Mouse (Mus musculus) limb, embryonic 15.5 days (tissue): ENCODE measurements at regions not wholly inside any gene's neighbourhood (a gene's known extent, or its start where the extent isn't known, plus 50 kb on each side); places are given as distances from the start of the nearest gene placed in this dataset.

Experiments
- ATAC-seq: fragments of 200-750 bp; cut with Nextera tagmentation; 2 replicates; pipeline ENCODE4 v1.8.0; 2017; ENCODE audit warnings: low read depth, moderate TSS enrichment; ENCODE audit not compliant: insufficient number of reproducible peaks, low FRiP score, low TSS enrichment
- H3K27ac ChIP-seq: fragments of 300-500 bp; sonication (generic); 2 replicates; pipeline ENCODE4 v1.5.1; 2015; ENCODE audit warnings: moderate library complexity, mild to moderate bottlenecking, inconsistent platforms
- H3K27me3 ChIP-seq: fragments of 300-500 bp; sonication (generic); 2 replicates; pipeline ENCODE4 v1.6.1; 2015; ENCODE audit warnings: inconsistent platforms
- H3K36me3 ChIP-seq: fragments of 300-500 bp; sonication (generic); 2 replicates; pipeline ENCODE4 v1.6.1; 2015; ENCODE audit warnings: inconsistent platforms
- H3K4me1 ChIP-seq: fragments of 300-500 bp; sonication (generic); 2 replicates; pipeline ENCODE4 v1.6.1; 2015; ENCODE audit warnings: inconsistent platforms
- H3K4me2 ChIP-seq: fragments of 300-500 bp; sonication (generic); 2 replicates; pipeline ENCODE4 v1.6.1; 2015; ENCODE audit warnings: mild to moderate bottlenecking, inconsistent platforms
- H3K4me3 ChIP-seq: fragments of 300-500 bp; sonication (generic); 2 replicates; pipeline ENCODE4 v1.5.1; 2015; ENCODE audit warnings: mild to moderate bottlenecking, inconsistent platforms
- H3K9ac ChIP-seq: fragments of 300-500 bp; sonication (generic); 2 replicates; pipeline ENCODE4 v1.6.1; 2015; ENCODE audit warnings: inconsistent platforms
- H3K9me3 ChIP-seq: fragments of 300-500 bp; sonication (generic); 2 replicates; pipeline ENCODE4 v1.6.1; 2016; ENCODE audit warnings: inconsistent platforms
- WGBS: fragments of 180-500 bp; shearing (Covaris S2); methylation state at CpG from one replicate; pipeline ENCODE4 v1.1.7; 2015; 5-methylcytosine and 5-hydroxymethylcytosine counted together

GRCm38 (mm10) chr9:101807249-101807648 is 54.4 kb upstream of the 9630041A04Rik start:
- no peaks in the 10 kb centered on the region for H3K36me3 ChIP-seq
- WGBS: 46% methylated on average over 4 of the region's 4 CpGs
- no peak overlapping the region for H3K4me2 ChIP-seq
- H3K4me3 ChIP-seq: no peak overlapping the region
- no peak overlapping the region for H3K9ac ChIP-seq
- no peak overlapping the region for H3K27ac ChIP-seq
- no peaks in the 10 kb centered on the region for H3K4me1 ChIP-seq
- no peak for ATAC-seq
- H3K27me3 ChIP-seq: peaks cover 8% of the 10 kb centered on the region; the same call in 1 of the 2 replicates
- H3K9me3 ChIP-seq: no peaks in the 10 kb centered on the region

GRCm38 (mm10) chr9:101796718-101797117 is 64.9 kb upstream of the 9630041A04Rik start:
- Histone ChIP-seq H3K4me1 (no peaks in the 10 kb centered on the region), H3K9me3 (no peaks in the 10 kb centered on the region), H3K27ac (no peak overlapping the region), H3K4me3 (no peak overlapping the region), H3K36me3 (no peaks in the 10 kb centered on the region), H3K4me2 (no peak overlapping the region), H3K9ac (no peak overlapping the region), H3K27me3 (no peaks in the 10 kb centered on the region)
- 61% methylated on average over 1 of the region's 1 CpGs for WGBS
- ATAC-seq: no peak

- Histone ChIP-seq H3K4me1 (no peaks in the 10 kb centered on the region), H3K4me3 (no peak overlapping the region), H3K9me3 (no peaks in the 10 kb centered on the region), H3K27ac (no peak overlapping the region), H3K4me2 (no peak overlapping the region), H3K9ac (no peak overlapping the region), H3K27me3 (no peaks in the 10 kb centered on the region), H3K36me3 (no peaks in the 10 kb centered on the region)
- no peak for ATAC-seq
- WGBS: 74% methylated on average over 4 of the region's 4 CpGs
Observed at GRCm38 (mm10) chr9:101796063-101796462, 65.6 kb upstream of the 9630041A04Rik start.

- H3K4me2 ChIP-seq: no peak overlapping the region
- H3K9me3 ChIP-seq: no peaks in the 10 kb centered on the region
- H3K9ac ChIP-seq: no peak overlapping the region
- no peak for ATAC-seq
- no peaks in the 10 kb centered on the region for H3K36me3 ChIP-seq
- no peak overlapping the region for H3K27ac ChIP-seq
- no peaks in the 10 kb centered on the region for H3K27me3 ChIP-seq
- H3K4me3 ChIP-seq: no peak overlapping the region
- no peaks in the 10 kb centered on the region for H3K4me1 ChIP-seq
- WGBS: 75% methylated on average over 2 of the region's 2 CpGs
Observed at GRCm38 (mm10) chr9:101795436-101795835, 66.2 kb upstream of the 9630041A04Rik start.

- Histone ChIP-seq H3K4me2 (no peak overlapping the region), H3K4me1 (no peaks in the 10 kb centered on the region), H3K9me3 (no peaks in the 10 kb centered on the region), H3K36me3 (no peaks in the 10 kb centered on the region), H3K4me3 (no peak overlapping the region), H3K27ac (no peak overlapping the region), H3K27me3 (no peaks in the 10 kb centered on the region), H3K9ac (no peak overlapping the region)
- 68% methylated on average over 1 of the region's 1 CpGs for WGBS
- no peak for ATAC-seq
Observed at GRCm38 (mm10) chr9:101790936-101791335, 70.7 kb upstream of the 9630041A04Rik start.

GRCm38 (mm10) chr9:101740949-101741605 is 120.6 kb upstream of the 9630041A04Rik start:
- 46% methylated on average over 10 of the region's 10 CpGs for WGBS
- H3K36me3 ChIP-seq: no peaks in the 10 kb centered on the region
- H3K4me1 ChIP-seq: no peaks in the 10 kb centered on the region
- no peak overlapping the region for H3K27ac ChIP-seq
- H3K4me3 ChIP-seq: no peak overlapping the region
- no peak for ATAC-seq
- no peak overlapping the region for H3K4me2 ChIP-seq
- H3K27me3 ChIP-seq: no peaks in the 10 kb centered on the region
- H3K9ac ChIP-seq: no peak overlapping the region
- H3K9me3 ChIP-seq: no peaks in the 10 kb centered on the region

- Histone ChIP-seq H3K27me3 (no peaks in the 10 kb centered on the region), H3K27ac (no peak overlapping the region), H3K4me1 (no peaks in the 10 kb centered on the region), H3K4me2 (no peak overlapping the region), H3K36me3 (no peaks in the 10 kb centered on the region), H3K4me3 (no peak overlapping the region), H3K9ac (no peak overlapping the region), H3K9me3 (no peaks in the 10 kb centered on the region)
- WGBS: 61% methylated on average over 10 of the region's 10 CpGs
- no peak for ATAC-seq
Observed at GRCm38 (mm10) chr9:101739322-101739721, 122.3 kb upstream of the 9630041A04Rik start.

- Histone ChIP-seq H3K4me2 (no peak overlapping the region), H3K9ac (no peak overlapping the region), H3K9me3 (no peaks in the 10 kb centered on the region), H3K27ac (no peak overlapping the region), H3K4me1 (peaks cover 2% of the 10 kb centered on the region; the same call in 1 of the 2 replicates), H3K36me3 (no peaks in the 10 kb centered on the region), H3K27me3 (no peaks in the 10 kb centered on the region), H3K4me3 (no peak overlapping the region)
- ATAC-seq: no peak
- WGBS: 25% methylated on average over 8 of the region's 8 CpGs
Observed at GRCm38 (mm10) chr9:101734271-101734670, 127.4 kb upstream of the 9630041A04Rik start.

- H3K4me2 ChIP-seq: no peak overlapping the region
- no peaks in the 10 kb centered on the region for H3K36me3 ChIP-seq
- H3K9ac ChIP-seq: no peak overlapping the region
- WGBS: 44% methylated on average over 14 of the region's 14 CpGs
- ATAC-seq: no peak
- H3K9me3 ChIP-seq: no peaks in the 10 kb centered on the region
- no peaks in the 10 kb centered on the region for H3K27me3 ChIP-seq
- H3K4me3 ChIP-seq: no peak overlapping the region
- H3K27ac ChIP-seq: no peak overlapping the region
- peaks cover 2% of the 10 kb centered on the region; the same call in 1 of the 2 replicates for H3K4me1 ChIP-seq
Observed at GRCm38 (mm10) chr9:101733611-101734225, 127.9 kb upstream of the 9630041A04Rik start.

GRCm38 (mm10) chr9:101730136-101730535 is 131.5 kb upstream of the 9630041A04Rik start:
- Histone ChIP-seq H3K27me3 (no peaks in the 10 kb centered on the region), H3K9me3 (no peaks in the 10 kb centered on the region), H3K27ac (no peak overlapping the region), H3K36me3 (no peaks in the 10 kb centered on the region), H3K4me3 (no peak overlapping the region), H3K4me2 (no peak overlapping the region), H3K9ac (no peak overlapping the region), H3K4me1 (peaks cover 2% of the 10 kb centered on the region; the same call in 1 of the 2 replicates)
- WGBS: 36% methylated on average over 3 of the region's 3 CpGs
- no peak for ATAC-seq

GRCm38 (mm10) chr9:101717911-101718310 is 143.7 kb upstream of the 9630041A04Rik start:
- Histone ChIP-seq H3K27me3 (no peaks in the 10 kb centered on the region), H3K27ac (no peak overlapping the region), H3K4me1 (no peaks in the 10 kb centered on the region), H3K4me3 (no peak overlapping the region), H3K9ac (no peak overlapping the region), H3K9me3 (no peaks in the 10 kb centered on the region), H3K36me3 (no peaks in the 10 kb centered on the region), H3K4me2 (no peak overlapping the region)
- WGBS: 45% methylated on average over 2 of the region's 2 CpGs
- no peak for ATAC-seq

- no peak for ATAC-seq
- Histone ChIP-seq H3K4me1 (no peaks in the 10 kb centered on the region), H3K36me3 (no peaks in the 10 kb centered on the region), H3K27ac (no peak overlapping the region), H3K4me3 (no peak overlapping the region), H3K9ac (no peak overlapping the region), H3K27me3 (no peaks in the 10 kb centered on the region), H3K4me2 (no peak overlapping the region), H3K9me3 (no peaks in the 10 kb centered on the region)
- 46% methylated on average over 5 of the region's 5 CpGs for WGBS
Observed at GRCm38 (mm10) chr9:101716326-101716725, 145.3 kb upstream of the 9630041A04Rik start.
